Mouse (Mus musculus) lung, embryonic 16.5 days (tissue): ENCODE measurements around the gene Rpl10a. TPM values are rescaled to one million over a fixed set of nuclear protein-coding genes. Genes with fewer than 3 reads are reported as not detected.
A peak's percentile ranks its signal among the peaks of the same experiment; 100 is the strongest.

Experiments
- ATAC-seq: fragments of 200-750 bp; cut with Nextera tagmentation; 2 replicates; pipeline ENCODE4 v1.8.0; 2017; ENCODE audit warnings: low read depth, mild to moderate bottlenecking, moderate library complexity
- H3K27ac ChIP-seq: fragments of 300-500 bp; sonication (generic); 2 replicates; pipeline ENCODE4 v1.5.1; 2014; ENCODE audit warnings: mild to moderate bottlenecking, control low read depth, low read length
- H3K27me3 ChIP-seq: fragments of 300-500 bp; sonication (generic); 2 replicates; pipeline ENCODE4 v1.6.1; 2014; ENCODE audit warnings: low read depth, low read length, mixed read lengths; ENCODE audit not compliant: control insufficient read depth, insufficient read depth
- H3K36me3 ChIP-seq: fragments of 300-500 bp; sonication (generic); 2 replicates; pipeline ENCODE4 v1.6.1; 2014; ENCODE audit warnings: low read length; ENCODE audit not compliant: control insufficient read depth, insufficient read depth
- H3K4me1 ChIP-seq: fragments of 300-500 bp; sonication (generic); replicated peaks from 2 replicates; pipeline ENCODE4 v1.6.1; 2014; ENCODE audit warnings: low read length, mixed read lengths; ENCODE audit not compliant: control insufficient read depth, insufficient read depth
- H3K4me2 ChIP-seq: fragments of 300-500 bp; sonication (generic); 2 replicates; pipeline ENCODE4 v1.6.1; 2014; ENCODE audit warnings: low read depth, low read length, control low read depth
- H3K4me3 ChIP-seq: fragments of 300-500 bp; sonication (generic); 2 replicates; pipeline ENCODE4 v1.5.1; 2014; ENCODE audit warnings: mild to moderate bottlenecking, low read length, control low read depth
- H3K9ac ChIP-seq: fragments of 300-500 bp; sonication (generic); 2 replicates; pipeline ENCODE4 v1.6.1; 2014; ENCODE audit warnings: low read length, control low read depth
- H3K9me3 ChIP-seq: fragments of 300-500 bp; sonication (generic); 2 replicates; pipeline ENCODE4 v1.6.1; 2016; ENCODE audit warnings: low read length; ENCODE audit not compliant: control insufficient read depth
- WGBS: fragments of 180-500 bp; shearing (Covaris S2); extraction: QIAGEN DNeasy Blood & Tissue Kit; methylation state at CpG from one replicate; pipeline ENCODE4 v1.1.7; 2014; 5-methylcytosine and 5-hydroxymethylcytosine counted together
- polyA plus RNA-seq: library from polyadenylated mRNA; unstranded; fragments of >200 nt; fragmentation: Nextera tagmentation; extraction: Ambion mirVana; gene quantifications from 2 replicates; pipeline ENCODE4 v1.2.1, GENCODE M21; 2015

Rpl10a gene
- polyA plus RNA-seq, 1 experiment from 2014 or later, result 635 TPM

- H3K4me2 ChIP-seq, result peak overlapping the region; percentile 15; the same call in 1 of the 2 replicates
- H3K36me3 ChIP-seq, result 0 out of 2 replicates have a peak, but pooled peaks cover 2% of the 10 kb centered on the region
- no peaks in the 10 kb centered on the region for H3K27me3 ChIP-seq
- 59% methylated on average over 10 of the region's 10 CpGs for WGBS
- no peak for ATAC-seq
- H3K9ac ChIP-seq, result peak overlapping the region; percentile 32
- H3K9me3 ChIP-seq, result no peaks in the 10 kb centered on the region
- H3K4me1 ChIP-seq, result peaks cover 66% of the 10 kb centered on the region
- H3K27ac ChIP-seq, result no peak overlapping the region; the same call in 1 of the 2 replicates
- H3K4me3 ChIP-seq, result no peak overlapping the region
These were observed 19.1 kb downstream of the Rpl10a start for GRCm38 (mm10) chr17:28347327-28347726.

GRCm38 (mm10) chr17:28348211-28348610, 19.9 kb downstream of the Rpl10a start:
- WGBS, result 29% methylated on average over 6 of the region's 6 CpGs
- no peaks in the 10 kb centered on the region for H3K27me3 ChIP-seq
- ATAC-seq, result no peak
- peak overlapping the region; percentile 94 for H3K4me2 ChIP-seq
- peak overlapping the region; percentile 99 for H3K27ac ChIP-seq
- peak overlapping the region; percentile 96 for H3K9ac ChIP-seq
- H3K9me3 ChIP-seq, result no peaks in the 10 kb centered on the region
- H3K4me1 ChIP-seq, result peaks cover 66% of the 10 kb centered on the region
- H3K4me3 ChIP-seq, result peak overlapping the region; percentile 84
- H3K36me3 ChIP-seq, result 0 out of 2 replicates have a peak, but pooled peaks cover under 1% of the 10 kb centered on the region

DNA sequence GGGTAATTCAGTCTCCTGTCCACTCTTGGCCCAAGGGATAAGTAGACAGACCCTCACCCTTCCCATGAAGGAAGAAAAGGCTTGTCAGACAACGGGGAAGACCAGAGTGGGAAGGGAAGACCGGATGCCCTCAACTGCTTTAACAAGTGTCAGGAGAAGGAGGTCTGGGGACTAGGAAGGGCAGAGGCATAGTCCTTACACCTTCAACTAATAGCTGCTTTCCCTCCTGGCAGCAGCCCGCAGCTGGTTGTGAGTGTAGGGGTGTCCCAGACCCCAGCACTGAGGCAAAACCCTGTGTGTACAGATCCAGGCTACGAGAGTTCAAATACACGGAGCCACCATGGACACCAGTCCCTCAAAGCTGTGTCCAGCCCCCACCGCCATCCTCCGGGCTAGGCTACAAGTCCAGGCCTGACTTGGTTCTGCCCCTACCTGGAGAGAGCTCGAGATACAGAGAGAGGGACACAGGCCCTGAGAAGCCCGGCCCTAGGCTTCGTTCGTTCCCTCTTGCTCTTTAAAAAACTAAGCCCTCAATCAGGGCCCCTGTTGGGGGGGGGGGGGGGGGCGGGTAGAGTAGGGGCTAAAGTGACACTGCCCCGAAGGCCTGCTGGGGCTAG, 21.1 kb downstream of the Rpl10a start:
- H3K4me2 ChIP-seq, result peak overlapping the region; percentile 94
- no peaks in the 10 kb centered on the region for H3K27me3 ChIP-seq
- H3K4me1 ChIP-seq, result peaks cover 56% of the 10 kb centered on the region
- WGBS, result 5% methylated on average over 13 of the region's 13 CpGs
- peak overlapping the region; percentile 99 for H3K27ac ChIP-seq
- no peaks in the 10 kb centered on the region for H3K9me3 ChIP-seq
- no peak for ATAC-seq
- peak overlapping the region; percentile 84 for H3K4me3 ChIP-seq
- H3K36me3 ChIP-seq, result no peaks in the 10 kb centered on the region
- peak overlapping the region; percentile 96 for H3K9ac ChIP-seq

- Histone ChIP-seq H3K4me3 (peak overlapping the region; percentile 84), H3K27me3 (no peaks in the 10 kb centered on the region), H3K4me2 (peak overlapping the region; percentile 94), H3K9me3 (no peaks in the 10 kb centered on the region), H3K9ac (peak overlapping the region; percentile 96), H3K4me1 (peaks cover 49% of the 10 kb centered on the region), H3K36me3 (no peaks in the 10 kb centered on the region), H3K27ac (peak overlapping the region; percentile 99)
- WGBS, result under 1% methylated on average over 37 of the region's 54 CpGs
- ATAC-seq, result peak; percentile 41
These were observed 21.7 kb downstream of the Rpl10a start for GRCm38 (mm10) chr17:28349901-28350465.

DNA sequence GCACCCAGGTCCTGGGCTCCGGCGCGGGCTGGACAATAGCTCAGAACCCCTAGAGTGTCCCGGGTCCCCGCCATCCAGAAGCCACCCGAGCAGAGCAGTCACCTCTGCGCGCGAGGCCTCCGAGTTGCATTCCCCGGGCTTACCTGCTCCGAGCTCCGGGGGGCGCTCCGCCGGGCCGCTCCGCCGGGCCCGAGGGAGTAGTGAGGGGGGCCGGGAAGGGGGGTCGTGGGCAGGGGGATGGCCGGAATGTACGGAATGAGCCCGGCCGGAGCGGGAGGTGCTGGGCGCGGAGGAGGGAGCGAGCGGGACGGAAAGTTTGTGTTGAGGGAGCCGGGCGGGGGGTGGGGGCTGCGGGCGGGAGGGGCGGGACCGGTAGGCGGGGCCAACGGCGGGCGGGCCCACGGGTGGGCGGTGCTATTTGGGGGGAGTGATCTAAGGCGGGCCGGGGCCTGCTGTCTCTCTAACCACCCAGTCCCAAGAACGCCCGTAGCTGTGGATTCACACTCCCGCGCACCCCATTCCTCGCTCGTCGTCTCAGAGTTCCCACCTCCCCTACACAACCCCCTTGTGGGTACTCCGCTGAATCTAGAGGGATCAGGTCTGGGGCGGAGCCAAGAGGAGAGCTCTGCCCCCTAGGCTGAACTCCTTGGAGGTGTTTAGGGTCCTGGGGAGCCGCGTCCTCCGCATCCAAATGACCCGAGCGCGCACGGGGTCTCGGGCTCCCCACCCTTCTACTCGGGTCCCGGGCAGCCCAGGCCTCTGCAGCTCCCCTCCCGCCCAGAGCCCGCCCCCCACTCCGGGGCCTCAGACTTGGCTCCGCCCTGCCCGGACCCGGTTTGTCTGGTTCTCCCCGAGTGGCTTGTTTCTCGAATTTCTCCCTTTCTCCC, 22.4 kb downstream of the Rpl10a start, which contains the start of gene Tead3:
Gene Tead3, minus strand, starts transcription at position 352 of the 887 bp plus-strand sequence.
- peak within 1 kb of the TSS; percentile 94 for H3K4me2 ChIP-seq
- no peaks in the 10 kb centered on the region for H3K36me3 ChIP-seq
- no peaks in the 10 kb centered on the region for H3K9me3 ChIP-seq
- WGBS, result under 1% methylated on average over 51 of the region's 73 CpGs
- peak within 1 kb of the TSS; percentile 96 for H3K9ac ChIP-seq
- H3K4me3 ChIP-seq, result peak within 1 kb of the TSS; percentile 84
- ATAC-seq, result peak; percentile 89
- peaks cover 42% of the 10 kb centered on the region for H3K4me1 ChIP-seq
- H3K27me3 ChIP-seq, result no peaks in the 10 kb centered on the region
- peak within 1 kb of the TSS; percentile 99 for H3K27ac ChIP-seq

DNA sequence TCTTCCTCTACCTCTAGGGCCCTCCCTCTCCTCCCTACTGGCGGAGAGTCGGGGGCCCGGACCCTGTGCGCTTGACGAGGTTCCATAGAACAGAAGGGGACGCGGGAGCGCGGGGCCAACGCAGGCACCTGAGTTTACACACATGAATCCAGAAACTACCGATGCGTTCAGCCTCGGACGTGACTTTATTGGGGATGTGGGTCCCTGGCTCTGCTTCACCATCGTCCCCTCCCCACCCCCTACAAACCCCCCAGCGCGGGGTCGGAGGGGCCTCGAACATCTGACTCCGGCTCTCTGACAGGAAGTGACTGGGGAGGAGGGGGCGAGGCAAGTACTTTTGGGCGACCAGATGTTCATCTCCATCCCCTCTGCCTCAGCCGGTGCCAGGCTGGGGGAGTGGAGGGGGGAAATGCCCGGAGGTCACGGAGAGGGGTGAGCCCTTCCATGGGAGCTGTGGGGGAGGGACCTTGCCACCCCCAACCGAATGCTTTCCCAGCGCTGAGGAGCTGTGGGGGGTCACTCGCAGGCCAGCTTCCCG, 23.2 kb downstream of the Rpl10a start:
- Histone ChIP-seq H3K4me3 (peak overlapping the region; percentile 84), H3K27ac (peak overlapping the region; percentile 99), H3K9me3 (no peaks in the 10 kb centered on the region), H3K4me2 (peak overlapping the region; percentile 94), H3K4me1 (peaks cover 37% of the 10 kb centered on the region), H3K9ac (peak overlapping the region; percentile 81), H3K27me3 (no peaks in the 10 kb centered on the region), H3K36me3 (no peaks in the 10 kb centered on the region)
- peak; percentile 0; the same call in 1 of the 2 replicates for ATAC-seq
- 2% methylated on average over 27 of the region's 29 CpGs for WGBS

GRCm38 (mm10) chr17:28352018-28352417, 23.7 kb downstream of the Rpl10a start:
- H3K4me1 ChIP-seq, result peaks cover 32% of the 10 kb centered on the region
- 30% methylated on average over 11 of the region's 11 CpGs for WGBS
- H3K4me2 ChIP-seq, result peak overlapping the region; percentile 94; the same call in 1 of the 2 replicates
- no peaks in the 10 kb centered on the region for H3K27me3 ChIP-seq
- ATAC-seq, result no peak
- peak overlapping the region; percentile 99; the same call in 1 of the 2 replicates for H3K27ac ChIP-seq
- H3K36me3 ChIP-seq, result no peaks in the 10 kb centered on the region
- no peaks in the 10 kb centered on the region for H3K9me3 ChIP-seq
- H3K4me3 ChIP-seq, result peak overlapping the region; percentile 84
- peak overlapping the region; percentile 81; the same call in 1 of the 2 replicates for H3K9ac ChIP-seq

GRCm38 (mm10) chr17:28355871-28356270, 27.6 kb downstream of the Rpl10a start:
- peak; percentile 39 for ATAC-seq
- peaks cover 19% of the 10 kb centered on the region for H3K4me1 ChIP-seq
- WGBS, result 64% methylated on average over 12 of the region's 12 CpGs
- no peaks in the 10 kb centered on the region; the same call in 1 of the 2 replicates for H3K27me3 ChIP-seq
- H3K4me3 ChIP-seq, result no peak overlapping the region
- peak overlapping the region; percentile 64 for H3K27ac ChIP-seq
- H3K9me3 ChIP-seq, result no peaks in the 10 kb centered on the region
- H3K9ac ChIP-seq, result no peak overlapping the region
- no peaks in the 10 kb centered on the region for H3K36me3 ChIP-seq
- H3K4me2 ChIP-seq, result no peak overlapping the region
